Mouse (Mus musculus) E14TG2a.4 (cell line): ENCODE measurements around the gene Zscan22.

Experiments
- CTCF ChIP-seq: conservative IDR thresholded peaks from 2 replicates; pipeline ENCODE4 v1.5.1; 2014; ENCODE audit warnings: low read length
- POU5F1 ChIP-seq: IDR thresholded peaks from 2 replicates; pipeline ENCODE4 v1.6.1; 2014; ENCODE audit warnings: low read length, borderline replicate concordance

DNA sequence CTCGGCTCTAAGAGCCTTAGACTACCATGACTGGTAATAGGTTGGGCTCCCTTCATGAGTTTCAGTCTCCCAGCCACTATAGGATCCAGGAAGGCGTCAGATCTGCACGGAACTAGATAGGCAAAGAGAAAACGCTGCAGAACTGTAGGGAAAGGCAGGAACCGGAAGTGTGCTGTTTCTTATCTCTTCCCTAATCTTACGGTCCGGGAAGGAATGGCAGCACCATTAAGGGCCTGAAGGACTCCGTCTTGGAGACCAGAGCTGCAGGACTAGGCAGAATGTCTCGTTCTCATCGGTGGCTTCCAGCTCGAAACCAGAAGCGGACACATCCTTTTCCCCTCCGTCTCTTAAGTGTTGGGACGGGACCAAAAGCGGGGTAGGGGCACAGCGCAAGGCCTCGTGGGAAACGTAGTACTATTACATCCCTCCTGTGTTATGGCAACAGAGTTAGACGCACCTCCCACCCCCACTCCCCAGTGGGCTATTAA lies 12.6 kb downstream of the Zscan22 start:
- TF ChIP-seq CTCF: no peak
- no peak for TF ChIP-seq POU5F1
